Mouse (Mus musculus) lung, adult 2 months (tissue): Measurements from ENCODE around the gene Spns2.

Experiments
- CTCF ChIP-seq: fragments of 200-500 bp; IDR thresholded peaks from 2 replicates; pipeline ENCODE4 v1.5.1; 2011; ENCODE audit warnings: mild to moderate bottlenecking, low read length, control low read depth; ENCODE audit not compliant: insufficient read depth
- POLR2A ChIP-seq: fragments of 200-500 bp; IDR thresholded peaks from 2 replicates; pipeline ENCODE4 v1.6.1; 2011; ENCODE audit warnings: low read depth, mild to moderate bottlenecking, control low read depth, low read length, borderline replicate concordance; ENCODE audit errors: extremely low read depth

- TF ChIP-seq POLR2A (no peak), CTCF (no peak)
Observed at GRCm38 (mm10) chr11:72408451-72409170, 81.1 kb downstream of the Spns2 start.
